Mouse (Mus musculus): ENCODE results near the gene Rtn3.
A peak's percentile ranks its signal among the peaks of the same experiment; 100 is the strongest.

Rtn3 gene

DNA sequence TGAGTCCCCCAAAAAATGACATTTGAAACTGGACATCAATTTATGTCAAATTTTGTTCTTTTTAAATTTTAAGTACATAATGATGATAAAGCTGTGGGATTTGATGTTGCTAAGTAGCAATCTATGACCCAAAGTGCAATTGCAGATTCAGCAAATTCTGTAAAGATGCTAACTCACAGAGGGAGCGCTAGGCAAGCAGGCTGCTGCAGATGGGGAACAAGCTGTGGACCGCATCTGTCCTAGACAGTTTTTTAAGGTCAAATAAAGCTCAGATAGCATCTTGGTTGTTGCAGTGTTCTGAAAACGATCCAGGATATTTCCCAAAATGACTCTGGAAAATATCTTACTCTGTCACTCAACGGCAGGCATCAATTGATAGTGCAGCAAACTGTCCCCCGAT lies 995 bp upstream of the Rtn3 start:
- no peak for DNase-seq (ENCODE audit: low spot score)

DNA sequence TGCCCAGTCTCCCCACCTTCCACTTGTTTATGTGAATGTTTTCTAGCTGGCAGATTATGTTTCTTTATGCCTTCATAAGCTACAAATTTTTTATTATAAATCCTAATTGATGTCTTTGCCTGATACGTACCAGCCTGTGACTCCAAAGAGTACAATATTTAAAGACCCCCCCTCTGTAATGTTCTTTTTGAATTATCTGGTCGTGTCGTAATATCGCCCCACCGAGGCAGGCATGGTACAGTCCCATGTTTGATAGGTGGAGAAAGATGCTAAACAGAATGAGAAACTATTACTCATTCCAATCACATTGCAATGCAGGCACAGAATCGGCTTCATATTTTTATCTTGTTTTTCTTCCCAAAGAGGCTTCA lies 416 bp upstream of the Rtn3 start:
- no peak for DNase-seq (ENCODE audit: low spot score)

DNA sequence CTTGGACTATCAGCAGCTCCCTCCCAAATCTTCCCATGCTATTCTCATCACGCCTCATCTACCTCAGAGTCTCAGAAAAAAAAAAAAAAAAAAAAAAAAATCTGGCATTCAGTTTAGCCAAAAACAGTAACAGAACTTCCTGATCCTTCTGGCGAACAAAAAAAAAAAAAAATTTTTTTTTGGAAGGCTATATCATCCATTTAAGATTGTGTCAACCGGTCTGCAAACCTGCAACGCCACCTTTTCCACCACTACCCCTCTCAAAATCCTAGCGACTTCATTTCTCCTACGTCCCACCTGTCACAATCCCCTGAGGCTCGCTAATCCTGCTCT lies 849 bp downstream of the Rtn3 start:
- DNase-seq (ENCODE audit: low spot score): no peak

DNA sequence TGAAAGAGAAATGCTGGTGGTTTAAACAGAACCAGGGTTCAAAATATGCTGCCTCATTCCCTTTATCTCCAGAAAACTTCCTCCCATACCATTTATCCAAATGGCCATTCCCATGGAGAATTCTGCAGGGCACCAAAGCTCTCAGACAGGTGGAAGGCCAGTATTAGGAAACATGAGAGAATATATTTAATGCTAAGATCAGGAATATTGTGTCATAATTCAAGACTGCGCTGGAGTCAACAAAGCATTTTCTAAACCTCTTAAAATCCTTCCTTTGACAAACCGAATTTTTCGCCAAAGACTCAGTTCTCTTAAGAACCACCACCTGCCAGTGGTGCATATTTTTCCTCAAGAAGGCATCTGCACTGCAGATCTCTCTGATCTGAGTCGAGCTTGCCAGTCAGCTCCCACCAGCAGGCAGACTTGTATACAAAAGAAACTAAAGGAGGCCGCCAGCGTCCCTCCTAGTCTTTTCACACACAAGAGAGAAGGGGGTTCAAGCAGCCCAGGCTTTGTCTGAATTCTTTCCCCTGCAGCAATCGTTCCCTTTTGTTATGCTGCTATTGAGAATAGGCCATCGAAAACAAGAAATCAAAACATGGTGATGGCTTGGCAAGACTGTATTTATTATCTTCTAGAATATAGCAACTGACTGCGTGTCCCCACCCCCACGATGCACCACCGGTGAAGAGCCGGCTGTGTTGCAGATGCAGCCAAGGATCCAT lies 1.4 kb downstream of the Rtn3 start:
- DNase-seq (ENCODE audit: low spot score): no peak

DNA sequence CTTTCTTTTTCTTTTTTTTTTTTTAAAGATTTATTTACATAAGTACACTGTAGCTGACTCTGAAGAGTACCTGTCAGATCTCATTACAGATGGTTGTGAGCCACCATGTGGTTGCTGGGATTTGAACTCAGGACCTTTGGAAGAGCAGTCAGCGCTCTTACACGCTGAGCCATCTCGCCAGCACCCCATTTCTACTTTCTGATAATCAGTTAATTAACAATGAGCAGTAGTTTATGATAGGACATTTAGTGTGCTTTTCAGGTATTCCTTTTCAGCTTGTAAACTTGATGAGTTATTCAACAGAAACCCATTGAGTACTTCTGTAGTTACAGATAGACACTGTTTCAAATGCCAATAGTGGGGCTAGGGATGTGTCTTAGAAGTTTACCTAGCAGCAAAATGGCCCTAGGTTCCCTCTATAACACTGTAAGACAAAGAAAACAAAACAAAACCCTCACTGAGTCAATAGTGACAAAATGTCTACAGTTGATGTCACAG lies 3.3 kb downstream of the Rtn3 start:
- DNase-seq (ENCODE audit: low spot score): no peak

DNA sequence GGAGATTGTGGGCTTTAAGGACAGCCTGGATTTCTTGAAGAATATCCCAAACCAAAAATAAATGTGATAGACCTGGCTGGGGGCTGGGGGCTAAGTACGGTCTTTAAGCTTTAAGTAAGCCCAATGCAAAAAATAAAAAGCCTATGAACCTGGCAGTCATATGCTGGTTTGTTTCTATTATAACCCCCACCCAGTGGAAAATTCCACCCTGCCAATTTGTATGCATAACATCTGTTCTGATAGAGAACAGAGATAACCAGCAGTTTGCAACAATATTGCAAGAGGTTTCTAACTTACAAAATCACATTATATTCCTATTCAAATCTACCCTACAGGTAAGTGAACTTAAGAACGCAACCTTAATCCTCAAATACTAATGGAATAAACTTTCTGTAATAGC lies 12.4 kb downstream of the Rtn3 start:
- DNase-seq (ENCODE audit: low spot score): no peak

DNA sequence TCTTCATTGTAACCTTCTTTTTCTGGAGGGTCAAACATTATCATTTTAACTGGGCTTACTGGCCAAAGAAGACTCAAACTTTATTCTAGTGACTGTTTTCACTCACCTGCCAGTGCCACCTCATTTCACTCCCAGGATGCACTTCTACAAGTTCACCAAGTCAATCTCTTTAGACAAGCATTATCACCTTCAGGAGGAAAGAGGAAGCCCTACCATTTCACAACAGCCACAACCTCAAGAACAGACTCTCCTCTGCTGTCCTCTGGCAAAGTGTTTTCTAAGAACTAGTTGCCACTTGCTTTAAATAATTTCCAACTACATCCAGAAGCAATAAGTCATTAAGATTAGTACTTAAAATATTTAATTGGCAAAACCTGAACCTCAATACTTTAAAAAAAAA lies 15.2 kb downstream of the Rtn3 start:
- DNase-seq (ENCODE audit: low spot score): no peak

DNA sequence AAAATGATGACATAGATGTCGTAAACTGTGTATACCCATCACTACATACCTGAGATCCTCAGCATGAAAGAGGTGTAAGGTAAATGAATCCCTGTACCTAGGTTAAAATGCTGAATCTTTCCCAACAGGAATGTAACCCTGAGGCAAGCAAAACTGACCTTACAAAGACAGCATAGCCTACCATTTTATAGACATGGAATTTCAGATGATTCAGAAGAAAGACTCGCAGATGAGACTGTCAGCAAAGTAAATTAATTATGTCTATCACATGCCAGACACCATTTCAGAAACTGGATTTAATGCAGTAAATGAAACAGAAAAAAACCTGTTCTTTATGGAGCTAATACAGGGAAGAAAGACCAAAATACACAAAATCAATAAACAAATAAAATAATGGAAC lies 23.7 kb downstream of the Rtn3 start:
- no peak for DNase-seq (ENCODE audit: low spot score)

DNA sequence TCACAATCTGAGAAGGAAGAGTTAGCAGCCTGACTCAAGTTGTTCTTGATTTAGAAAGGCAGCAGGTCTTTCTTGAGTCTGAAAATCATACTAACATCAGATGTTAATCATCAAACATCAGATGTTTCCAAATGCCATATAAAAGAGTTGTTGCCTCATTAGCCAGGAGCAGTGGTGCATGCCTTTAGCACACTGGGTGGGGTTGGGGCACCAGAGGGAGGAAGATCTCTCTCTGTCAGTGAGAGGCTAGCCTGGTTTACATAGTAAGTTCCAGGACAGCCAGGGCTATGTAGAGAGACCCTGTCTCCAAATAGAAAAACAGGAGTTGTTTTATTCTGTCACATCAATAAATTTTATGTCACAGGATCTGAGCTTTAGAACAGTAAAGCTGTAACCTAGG lies 24.2 kb downstream of the Rtn3 start:
- DNase-seq (ENCODE audit: low spot score): no peak

DNA sequence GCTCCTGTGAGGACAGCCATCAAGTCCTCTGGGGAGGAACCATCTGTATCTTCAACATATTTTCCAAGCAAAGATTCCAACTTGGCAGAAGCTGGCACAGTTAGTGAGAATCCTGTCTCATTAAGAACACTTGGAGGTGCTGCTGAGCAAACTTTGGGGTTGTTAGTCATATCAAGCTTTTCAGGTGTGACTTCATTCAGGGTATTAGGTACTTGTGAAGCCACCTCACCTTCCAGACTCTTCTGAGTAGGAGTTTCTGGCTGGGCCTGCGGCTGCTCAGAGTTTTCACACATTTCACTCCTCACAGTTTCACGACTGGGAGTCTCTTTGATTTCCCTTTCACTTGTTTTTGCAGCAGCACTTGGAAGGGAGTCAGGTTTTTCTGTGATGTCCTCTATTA lies 26.3 kb downstream of the Rtn3 start:
- no peak for DNase-seq (ENCODE audit: low spot score)

DNA sequence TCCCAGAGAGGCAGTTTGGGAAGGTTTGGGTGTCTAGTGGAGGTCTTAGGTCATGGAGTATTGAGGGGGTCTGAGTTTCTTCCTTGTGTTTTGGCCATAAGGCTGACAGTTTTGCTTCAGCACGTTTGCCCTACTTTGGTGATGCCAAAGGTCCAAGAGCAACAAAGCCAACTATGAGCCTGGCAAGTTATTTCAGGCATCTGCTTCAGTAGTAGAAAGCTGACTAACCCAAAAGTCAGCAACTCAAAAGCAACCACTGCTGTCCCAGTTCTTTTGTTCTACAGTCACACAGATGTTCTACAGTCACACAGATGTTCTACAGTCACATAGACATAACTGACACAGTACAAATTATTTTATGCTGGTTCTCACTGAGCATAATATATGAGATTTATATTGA lies 37.5 kb downstream of the Rtn3 start:
- no peak for DNase-seq (ENCODE audit: low spot score)

DNA sequence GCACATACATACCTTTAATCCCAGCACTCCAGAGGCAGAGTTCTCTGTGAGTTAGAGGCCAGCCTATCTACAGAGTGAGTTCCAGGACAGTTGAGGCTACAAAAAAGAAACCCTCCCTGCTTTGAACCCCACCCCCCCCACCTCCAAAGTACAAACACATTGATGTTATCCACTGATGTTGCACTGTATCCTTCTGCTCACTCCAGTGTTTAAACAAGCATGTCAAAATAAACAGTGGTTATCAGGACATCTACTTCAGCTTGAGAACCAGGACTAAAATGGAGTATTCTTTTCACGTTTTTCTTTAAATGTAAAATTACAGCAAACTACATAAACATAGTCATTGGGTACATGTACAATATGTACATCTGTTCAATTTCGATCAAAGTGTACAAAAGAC lies 38.0 kb downstream of the Rtn3 start:
- DNase-seq (ENCODE audit: low spot score): no peak

DNA sequence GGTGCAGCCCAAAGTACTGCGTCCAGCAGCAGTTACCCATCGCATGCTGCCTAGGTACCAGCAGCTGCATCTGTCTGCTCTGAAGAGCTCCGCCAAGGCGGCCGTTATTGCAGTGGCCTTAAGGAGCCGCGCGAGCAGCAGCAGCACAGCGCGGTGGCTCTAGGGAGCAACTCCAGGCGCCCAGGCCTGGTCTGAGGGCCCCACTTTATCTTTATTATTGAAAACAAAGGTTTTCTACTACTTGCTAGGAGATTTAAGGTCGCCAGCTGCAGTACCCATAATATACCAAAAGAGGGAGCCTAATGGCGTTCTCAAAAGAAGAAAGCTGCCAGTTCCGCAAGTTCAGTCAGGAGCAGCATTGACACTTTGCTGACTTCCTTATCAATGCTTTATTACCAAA lies 41.6 kb downstream of the Rtn3 start:
- peak; percentile 45 for DNase-seq (ENCODE audit: low spot score)

DNA sequence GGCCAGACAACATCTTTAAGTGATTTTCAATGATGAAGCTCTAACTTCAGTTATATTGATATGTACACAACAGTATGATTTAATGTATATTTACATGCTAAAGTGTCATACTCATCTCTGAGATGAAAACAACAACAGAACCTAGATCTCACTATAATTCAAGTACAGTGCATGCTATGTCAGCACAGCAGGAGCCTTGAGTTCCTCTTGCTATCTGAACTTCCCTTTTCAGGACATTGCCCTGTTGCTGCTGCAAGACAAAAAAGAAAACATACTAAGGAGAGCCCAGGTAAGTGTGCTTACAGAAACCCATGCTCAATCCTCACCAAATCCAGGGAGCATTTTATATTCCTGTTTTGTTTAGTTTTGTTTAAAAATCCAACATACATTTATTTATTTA lies 44.8 kb downstream of the Rtn3 start:
- DNase-seq (ENCODE audit: low spot score): no peak

DNA sequence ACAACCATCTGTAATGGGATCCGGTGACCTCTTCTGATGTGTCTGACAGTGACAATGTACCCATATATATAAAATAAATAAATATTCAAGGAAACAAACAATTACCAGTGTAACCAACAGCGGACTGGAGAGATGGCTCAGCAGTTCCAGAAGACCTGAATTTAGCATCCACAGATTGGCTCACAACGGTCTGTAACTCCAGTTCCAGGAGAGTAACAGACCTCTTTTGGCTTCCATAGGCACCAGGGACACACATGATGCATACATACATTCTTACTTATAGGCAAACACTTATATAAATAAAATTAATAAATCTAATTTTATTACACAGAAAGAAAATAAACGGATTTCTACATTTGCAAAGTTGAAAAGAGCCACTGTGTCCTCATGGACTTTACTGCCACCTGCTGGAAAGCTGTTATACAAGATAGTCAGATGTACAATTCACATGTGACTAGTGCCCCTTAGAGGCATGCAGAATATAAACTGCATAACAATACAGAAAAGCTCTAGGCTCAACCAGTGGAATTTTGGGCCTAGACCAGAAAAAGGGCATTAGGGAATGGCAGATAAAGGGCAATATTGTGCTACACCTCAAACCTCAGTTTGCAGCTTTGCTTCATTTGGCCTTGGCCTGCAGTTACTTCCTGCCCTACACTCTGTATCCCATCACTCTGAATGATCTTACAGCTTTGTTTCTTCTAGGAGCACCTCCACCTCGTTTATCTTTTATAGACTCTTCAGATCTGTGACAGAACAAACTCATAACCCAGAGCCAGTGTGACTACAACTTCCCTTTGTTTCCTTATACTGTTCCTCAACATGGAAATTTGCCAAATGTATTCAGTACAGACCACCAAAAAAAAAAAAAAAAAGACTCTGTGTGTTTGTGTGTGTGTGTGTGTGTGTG lies 46.8 kb downstream of the Rtn3 start:
- no peak for DNase-seq (ENCODE audit: low spot score)

DNA sequence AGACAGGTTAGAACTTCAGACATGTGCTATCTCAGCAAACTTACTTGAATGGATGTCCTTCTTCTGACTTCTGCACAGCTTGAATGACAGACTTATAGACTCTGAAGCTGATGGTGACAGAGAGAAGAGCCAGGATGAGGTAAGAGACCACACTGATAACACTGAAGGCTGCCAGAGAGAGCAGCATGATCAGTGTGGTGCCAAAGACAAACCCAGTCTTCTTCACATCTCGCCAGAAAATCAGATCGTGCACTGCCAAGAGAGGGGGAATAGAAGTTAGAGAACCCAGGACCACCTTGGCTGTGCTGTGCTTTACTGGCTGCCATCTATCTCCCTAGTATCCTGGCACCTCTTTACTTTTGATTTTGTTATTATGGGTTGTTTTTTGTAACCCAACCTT lies 48.2 kb downstream of the Rtn3 start:
- DNase-seq (ENCODE audit: low spot score): no peak

DNA sequence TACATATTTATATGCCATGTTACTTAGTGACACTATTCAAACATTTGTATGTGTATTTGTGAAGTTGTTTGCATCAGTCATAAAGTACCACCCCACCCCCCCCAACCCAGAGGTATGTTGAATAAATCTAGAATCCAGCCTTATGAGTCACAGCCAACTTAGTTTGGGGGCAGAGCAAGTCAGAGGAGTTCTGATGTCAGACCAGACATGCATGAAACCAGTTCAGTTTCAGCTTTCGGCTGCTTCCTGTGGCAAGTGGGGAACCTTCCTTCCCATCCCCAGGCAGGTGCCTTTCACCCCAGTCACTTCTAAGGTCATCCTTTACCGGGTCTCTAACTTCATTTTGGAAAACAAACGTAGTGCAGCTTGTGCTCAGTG lies 57.7 kb downstream of the Rtn3 start:
- no peak for DNase-seq (ENCODE audit: low spot score)

DNA sequence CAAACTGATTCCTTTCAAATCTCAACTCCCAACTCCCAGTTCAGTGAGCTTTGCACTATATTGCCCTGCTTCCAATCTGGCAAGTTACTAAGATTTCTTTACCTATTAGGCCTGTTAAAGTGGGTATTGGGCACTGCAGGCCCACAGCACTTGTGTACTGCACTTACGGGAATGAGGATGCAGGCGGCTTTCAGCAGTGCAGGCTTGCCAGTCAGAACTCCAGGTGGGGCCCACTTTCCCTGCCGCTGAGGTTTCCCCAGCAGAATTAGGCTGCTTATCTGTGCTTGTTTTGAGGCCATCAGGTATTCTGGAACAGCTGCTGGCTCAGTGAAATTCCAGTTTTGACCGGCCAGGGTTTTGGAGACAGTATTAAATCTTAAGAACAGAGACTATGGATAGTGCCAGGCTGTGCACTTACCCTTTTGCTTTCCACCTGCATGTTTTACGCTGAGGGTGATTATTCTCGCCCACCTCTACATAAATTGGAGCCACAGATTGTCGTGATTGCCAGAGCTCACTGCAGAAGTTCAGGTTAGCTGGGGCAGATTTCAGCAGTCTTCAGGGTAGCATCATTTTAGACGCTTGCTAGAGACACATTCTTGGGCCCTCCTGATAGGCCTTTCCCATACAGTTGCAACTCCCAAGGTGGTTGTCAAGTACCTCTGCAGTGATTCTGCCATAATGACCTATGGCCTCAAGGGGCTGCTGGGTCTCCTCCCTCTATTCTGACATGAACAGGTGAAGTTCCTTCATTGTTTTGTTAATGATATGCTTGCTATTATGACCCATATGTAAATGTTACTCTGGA lies 58.3 kb downstream of the Rtn3 start:
- DNase-seq (ENCODE audit: low spot score): no peak

DNA sequence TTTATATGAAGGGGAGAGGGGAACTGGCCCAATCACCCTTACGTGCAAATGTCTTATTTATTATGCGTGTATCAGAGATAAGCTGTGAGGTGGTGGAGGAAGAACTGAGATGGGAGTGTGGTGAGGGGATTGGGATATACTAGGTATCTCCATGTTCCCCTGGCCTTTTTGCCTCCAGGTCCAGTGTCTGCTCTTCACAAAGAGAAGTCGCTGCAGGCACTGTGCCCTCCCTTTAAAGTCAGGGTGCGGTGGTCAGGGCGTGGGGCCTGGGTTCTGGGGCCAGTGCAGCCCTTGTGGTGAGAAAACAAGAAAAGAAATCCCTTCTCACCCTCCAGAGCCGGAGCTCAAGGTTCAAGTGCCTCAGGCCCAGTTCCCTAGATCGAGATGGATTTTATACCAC lies 59.0 kb downstream of the Rtn3 start:
- no peak for DNase-seq (ENCODE audit: low spot score)

DNA sequence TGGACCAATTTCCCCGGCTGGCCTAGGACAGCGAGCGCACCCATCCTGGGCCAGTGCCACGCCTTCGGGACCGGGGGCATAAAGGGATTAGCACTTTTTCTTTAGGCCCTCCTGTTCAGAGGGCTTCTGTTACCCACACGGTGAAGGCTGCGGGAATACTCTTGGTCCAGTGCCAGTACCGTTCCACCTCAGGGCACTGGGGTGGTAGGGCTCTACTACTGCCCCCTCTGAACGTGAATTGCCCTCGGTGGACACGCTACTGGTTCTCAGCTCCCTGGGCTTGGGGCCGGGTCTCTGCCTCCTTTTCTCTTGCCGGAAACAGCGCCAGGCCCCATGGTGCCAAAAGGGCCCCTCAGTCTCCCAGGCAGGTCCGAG lies 59.4 kb downstream of the Rtn3 start:
- DNase-seq (ENCODE audit: low spot score): no peak

DNA sequence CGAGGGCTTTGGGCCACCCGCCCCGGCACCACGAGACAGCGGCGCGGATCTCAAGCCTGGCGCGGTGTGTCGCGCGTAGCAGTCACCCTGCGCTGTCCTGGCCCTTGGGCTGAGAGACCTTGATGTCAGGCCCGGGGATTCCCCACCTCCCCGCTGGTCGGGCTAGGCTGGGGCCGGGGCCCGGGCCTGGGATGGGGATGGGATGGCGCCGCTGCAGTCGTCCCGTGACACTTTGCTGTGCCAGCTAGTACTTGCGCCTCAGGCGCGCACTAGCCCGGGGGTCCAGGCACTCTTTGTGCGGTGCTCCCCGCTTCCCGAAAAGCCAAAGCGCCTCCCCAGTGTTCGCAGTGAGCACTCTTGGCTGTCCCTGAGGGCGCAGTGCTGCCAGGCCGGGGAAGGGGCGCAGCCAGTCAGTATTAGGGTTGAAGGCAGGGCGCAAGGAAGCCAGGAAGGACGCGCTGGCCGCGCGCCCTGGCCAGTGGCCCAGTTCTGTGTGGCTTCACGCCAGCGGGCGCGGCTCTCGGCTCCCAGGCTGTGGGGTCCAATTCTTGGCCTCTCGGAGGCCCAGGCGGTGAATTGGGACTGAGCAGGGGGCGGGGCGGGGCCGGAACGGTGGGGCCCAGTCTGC lies 59.9 kb downstream of the Rtn3 start:
- peak; percentile 82 for DNase-seq (ENCODE audit: low spot score)

DNA sequence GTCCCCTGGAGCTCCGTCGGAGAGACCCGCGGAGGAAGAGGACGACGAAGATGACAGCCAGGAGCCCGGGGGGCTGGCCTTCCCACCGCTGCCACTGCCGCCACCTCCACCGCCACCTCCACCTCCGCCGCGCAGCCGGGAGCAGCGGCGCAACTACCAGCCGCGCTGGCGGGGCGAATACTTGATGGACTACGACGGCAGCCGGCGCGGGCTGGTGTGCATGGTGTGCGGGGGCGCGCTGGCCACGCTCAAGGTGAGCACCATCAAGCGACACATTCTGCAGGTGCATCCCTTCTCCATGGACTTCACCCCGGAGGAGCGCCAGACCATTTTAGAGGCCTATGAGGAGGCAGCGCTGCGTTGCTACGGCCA lies 60.4 kb downstream of the Rtn3 start:
- no peak for DNase-seq (ENCODE audit: low spot score)
